Mouse (Mus musculus) ES-Bruce4 (cell line): ENCODE data around the gene Brpf3.

Source experiments
- CTCF ChIP-seq: IDR thresholded peaks from one replicate; pipeline ENCODE4 v1.8.1; 2011; ENCODE audit warnings: low read depth, low read length
- POLR2A ChIP-seq: IDR thresholded peaks from one replicate; pipeline ENCODE4 v1.8.1; 2011; ENCODE audit warnings: low read length; ENCODE audit not compliant: insufficient read depth

- TF ChIP-seq CTCF, result no peak
- no peak for TF ChIP-seq POLR2A
Observed at GRCm38 (mm10) chr17:28832040-28832439, 31.1 kb downstream of the Brpf3 start.
